Mouse (Mus musculus) lung, adult 2 months (tissue): ENCODE measurements at regions not wholly inside any gene's neighbourhood (a gene's known extent, or its start where the extent isn't known, plus 50 kb on each side); places are given as distances from the start of the nearest gene placed in this dataset.

ENCODE experiments used
- CTCF ChIP-seq: fragments of 200-500 bp; IDR thresholded peaks from 2 replicates; pipeline ENCODE4 v1.5.1; 2011; ENCODE audit warnings: mild to moderate bottlenecking, low read length, control low read depth; ENCODE audit not compliant: insufficient read depth
- POLR2A ChIP-seq: fragments of 200-500 bp; IDR thresholded peaks from 2 replicates; pipeline ENCODE4 v1.6.1; 2011; ENCODE audit warnings: low read depth, mild to moderate bottlenecking, control low read depth, low read length, borderline replicate concordance; ENCODE audit errors: extremely low read depth

DNA sequence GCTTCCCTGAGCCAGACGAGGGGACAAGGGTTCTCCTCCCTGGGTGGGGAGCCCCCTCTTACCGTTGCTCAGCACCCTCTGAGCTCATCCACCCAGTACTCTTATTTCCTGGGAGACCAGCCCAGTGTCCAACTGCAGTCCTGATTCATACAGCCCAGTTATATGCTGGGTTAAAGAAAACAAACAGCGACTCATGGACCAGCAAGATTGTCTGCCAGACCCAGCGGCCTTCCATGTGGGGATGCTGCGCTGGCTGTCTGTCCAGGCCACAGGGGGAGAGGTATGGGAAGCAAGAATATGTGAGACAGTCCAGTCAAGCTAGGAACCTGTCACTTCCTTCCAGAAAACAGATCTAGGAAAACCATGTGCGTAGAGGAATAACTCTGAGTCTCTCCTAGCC, 117.3 kb upstream of the 1600014C23Rik start:
- TF ChIP-seq POLR2A (no peak), CTCF (no peak)
